Mouse (Mus musculus) cortical plate, adult 2 months (tissue): Measurements from ENCODE around the gene Zbtb43.

Experiments used
- CTCF ChIP-seq: fragments of 200-500 bp; IDR thresholded peaks from 2 replicates; pipeline ENCODE4 v1.5.1; 2011; ENCODE audit warnings: mild to moderate bottlenecking, control low read depth, low read length; ENCODE audit not compliant: insufficient read depth; ENCODE audit errors: extremely low read depth
- POLR2A ChIP-seq: fragments of 200-500 bp; IDR thresholded peaks from 2 replicates; pipeline ENCODE4 v1.6.1; 2011; ENCODE audit warnings: mild to moderate bottlenecking, low read length, control low read depth; ENCODE audit not compliant: insufficient read depth; ENCODE audit errors: extremely low read depth

DNA sequence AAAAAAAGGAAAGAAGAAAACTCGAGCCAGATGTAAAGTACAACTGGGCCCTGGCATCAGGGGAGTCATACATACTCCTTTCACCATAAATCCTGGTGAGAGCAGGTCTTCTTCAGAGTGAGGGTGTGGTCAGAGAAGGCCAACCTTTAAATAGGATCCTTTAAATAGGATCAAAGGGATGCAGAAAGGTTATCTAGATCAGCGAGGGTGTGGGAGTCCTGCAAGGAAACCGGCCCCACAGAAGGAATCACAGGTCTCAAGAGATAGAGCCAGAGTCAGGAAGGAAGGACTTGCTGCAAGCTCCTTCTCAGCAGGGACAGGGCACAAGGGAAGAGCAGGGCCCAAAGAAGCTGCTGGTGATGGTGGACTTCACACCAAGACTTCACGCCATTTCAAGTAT, 50.9 kb downstream of the Zbtb43 start:
- TF ChIP-seq CTCF (no peak), POLR2A (no peak)
